Mouse (Mus musculus) right cerebral cortex, postnatal 36 days (tissue): ENCODE measurements around the gene Nrarp.

Experiments used
- DNase-seq, 2 experiments: peaks; one replicate each; pipeline ENCODE4 v3.0.0; 2022; ENCODE audit warnings: low spot score in 2 of 2, mixed read lengths in 1 of 2

Gene Nrarp

GRCm38 (mm10) chr2:25196172-25196954 lies 15.8 kb downstream of the Nrarp start, which contains the start of gene Tor4a:
Tor4a (minus strand) TSS chr2:25196886.
- no peak for DNase-seq

- no peak for DNase-seq
Observed at GRCm38 (mm10) chr2:25197191-25197590, 16.6 kb downstream of the Nrarp start.

GRCm38 (mm10) chr2:25197946-25198345 lies 17.4 kb downstream of the Nrarp start:
- no peak for DNase-seq

- DNase-seq: no peak
Observed at GRCm38 (mm10) chr2:25200631-25201030, 20.1 kb downstream of the Nrarp start.

- no peak for DNase-seq
Observed at GRCm38 (mm10) chr2:25203631-25204214, 23.2 kb downstream of the Nrarp start.

- DNase-seq: no peak
Observed at GRCm38 (mm10) chr2:25207593-25207992, 27.0 kb downstream of the Nrarp start.

- DNase-seq: no peak
Observed at GRCm38 (mm10) chr2:25210686-25211085, 30.1 kb downstream of the Nrarp start.

GRCm38 (mm10) chr2:25211121-25211670 lies 30.6 kb downstream of the Nrarp start, which contains the start of gene Nelfb:
Nelfb (minus strand) TSS chr2:25211489.
- peak; percentile 75 to 80 for DNase-seq

GRCm38 (mm10) chr2:25213266-25213865 lies 32.8 kb downstream of the Nrarp start:
- DNase-seq: no peak

GRCm38 (mm10) chr2:25214444-25214843 lies 33.9 kb downstream of the Nrarp start, which contains the start of gene Stpg3:
Stpg3 (minus strand) TSS chr2:25214637.
- no peak for DNase-seq

- DNase-seq: no peak
Observed at GRCm38 (mm10) chr2:25217666-25218065, 37.1 kb downstream of the Nrarp start.

- DNase-seq: no peak
Observed at GRCm38 (mm10) chr2:25218445-25218844, 37.9 kb downstream of the Nrarp start, which contains the start of gene Fam166a. Fam166a (plus strand) TSS chr2:25218745.

GRCm38 (mm10) chr2:25221331-25221772 lies 40.8 kb downstream of the Nrarp start:
- DNase-seq: no peak

GRCm38 (mm10) chr2:25223681-25224491 lies 43.3 kb downstream of the Nrarp start:
- DNase-seq: peak; percentile 70 to 74

- DNase-seq: no peak
Observed at GRCm38 (mm10) chr2:25224492-25224765, 43.9 kb downstream of the Nrarp start, which contains the start of gene Tubb4b. Tubb4b (minus strand) TSS chr2:25224702.

- peak; percentile 99 to 100 for DNase-seq
Observed at GRCm38 (mm10) chr2:25224766-25225752, 44.5 kb downstream of the Nrarp start.

- no peak for DNase-seq
Observed at GRCm38 (mm10) chr2:25225811-25226379, 45.3 kb downstream of the Nrarp start.

- DNase-seq: peak in 1 of 2 experiments; percentile 43
Observed at GRCm38 (mm10) chr2:25226864-25227263, 46.3 kb downstream of the Nrarp start.

GRCm38 (mm10) chr2:25227406-25227805 lies 46.8 kb downstream of the Nrarp start:
- no peak for DNase-seq

GRCm38 (mm10) chr2:25228431-25228889 lies 47.9 kb downstream of the Nrarp start:
- DNase-seq: peak; percentile 77 to 79
